Mouse (Mus musculus): Measurements from ENCODE around the gene Zfp219. TPM values are rescaled to one million over a fixed set of nuclear protein-coding genes. Genes with fewer than 3 reads are reported as not detected.

Gene Zfp219
- polyA plus RNA-seq, 1 experiment, result 13.6 TPM

- peaks cover 20% of the 10 kb centered on the region for H3K36me3 ChIP-seq (ENCODE audit: control insufficient read depth, insufficient read depth)
- H3K27me3 ChIP-seq (ENCODE audit: control insufficient read depth, insufficient read depth, insufficient read length), result no peaks in the 10 kb centered on the region
- no peak overlapping the region for H3K4me3 ChIP-seq
- H3K79me2 ChIP-seq (ENCODE audit: control insufficient read depth, insufficient read depth), result no peaks in the 10 kb centered on the region
- TF ChIP-seq POLR2A (IDR thresholded peaks at IDR 0.05; ENCODE audit: insufficient read length, low read depth) (no peak), TCF3 (IDR thresholded peaks at IDR 0.05; ENCODE audit: insufficient read length, low read depth) (no peak), MYOG (IDR thresholded peaks at IDR 0.05; ENCODE audit: control insufficient read depth in 1 of 3, insufficient read depth in 1 of 3, insufficient read length in 2 of 3, low read depth in 2 of 3) (no peak), USF1 (IDR thresholded peaks at IDR 0.05; ENCODE audit: low read depth) (no peak), MAX (IDR thresholded peaks at IDR 0.05; ENCODE audit: low read depth) (no peak), POLR2AphosphoS2 (IDR thresholded peaks at IDR 0.05; ENCODE audit: insufficient read length, low read depth) (no peak), REST (IDR thresholded peaks at IDR 0.05; ENCODE audit: insufficient read depth, insufficient read length) (no peak), E2F4 (IDR thresholded peaks at IDR 0.05; ENCODE audit: insufficient read depth) (no peak)
- H3K4me2 ChIP-seq (ENCODE audit: low read depth), result no peak overlapping the region
- no peak overlapping the region for H3ac ChIP-seq (ENCODE audit: control insufficient read depth, insufficient read length)
Observed at GRCm38 (mm10) chr14:52006241-52006640, 14.3 kb downstream of the Zfp219 start.

GRCm38 (mm10) chr14:52005616-52006015, 14.9 kb downstream of the Zfp219 start:
- H3K4me3 ChIP-seq, result no peak overlapping the region
- TF ChIP-seq CEBPB (IDR thresholded peaks at IDR 0.05; ENCODE audit: insufficient read depth, poor library complexity, severe bottlenecking), result no peak
- TF ChIP-seq TCF12 (IDR thresholded peaks at IDR 0.05; ENCODE audit: insufficient read depth, poor library complexity, severe bottlenecking), result no peak
- no peak for TF ChIP-seq USF1 (IDR thresholded peaks at IDR 0.05; ENCODE audit: low read depth)
- no peak for TF ChIP-seq E2F4 (IDR thresholded peaks at IDR 0.05; ENCODE audit: insufficient read depth)
- TF ChIP-seq POLR2A (IDR thresholded peaks at IDR 0.05; ENCODE audit: insufficient read length, low read depth), result no peak
- TF ChIP-seq SRF (IDR thresholded peaks at IDR 0.05; ENCODE audit: control insufficient read depth, insufficient read length, low read depth), result no peak
- TF ChIP-seq MYOG (IDR thresholded peaks at IDR 0.05; ENCODE audit: control insufficient read depth in 1 of 3, insufficient read depth in 1 of 3, insufficient read length in 2 of 3, low read depth in 2 of 3), result no peak
- no peak for TF ChIP-seq POLR2AphosphoS2 (IDR thresholded peaks at IDR 0.05; ENCODE audit: insufficient read length, low read depth)
- TF ChIP-seq MYOD1 (IDR thresholded peaks at IDR 0.05; ENCODE audit: control insufficient read depth in 1 of 3, insufficient read length in 2 of 3, low read depth in 2 of 3), result no peak
- TF ChIP-seq REST (IDR thresholded peaks at IDR 0.05; ENCODE audit: insufficient read depth, insufficient read length), result no peak
- no peak for TF ChIP-seq TCF3 (IDR thresholded peaks at IDR 0.05; ENCODE audit: insufficient read length, low read depth)
- TF ChIP-seq MAX (IDR thresholded peaks at IDR 0.05; ENCODE audit: low read depth), result no peak
- peaks cover 20% of the 10 kb centered on the region for H3K36me3 ChIP-seq (ENCODE audit: control insufficient read depth, insufficient read depth)
- no peaks in the 10 kb centered on the region for H3K79me2 ChIP-seq (ENCODE audit: control insufficient read depth, insufficient read depth)
- no peaks in the 10 kb centered on the region for H3K27me3 ChIP-seq (ENCODE audit: control insufficient read depth, insufficient read depth, insufficient read length)
- no peak overlapping the region for H3K4me2 ChIP-seq (ENCODE audit: low read depth)
- no peak overlapping the region for H3ac ChIP-seq (ENCODE audit: control insufficient read depth, insufficient read length)

- no peak overlapping the region for H3K4me2 ChIP-seq (ENCODE audit: low read depth)
- H3K27me3 ChIP-seq (ENCODE audit: control insufficient read depth, insufficient read depth, insufficient read length), result no peaks in the 10 kb centered on the region
- no peaks in the 10 kb centered on the region for H3K79me2 ChIP-seq (ENCODE audit: control insufficient read depth, insufficient read depth)
- no peak overlapping the region for H3K4me3 ChIP-seq
- peaks cover 20% of the 10 kb centered on the region for H3K36me3 ChIP-seq (ENCODE audit: control insufficient read depth, insufficient read depth)
- TF ChIP-seq POLR2A (IDR thresholded peaks at IDR 0.05; ENCODE audit: insufficient read length, low read depth) (no peak), TCF3 (IDR thresholded peaks at IDR 0.05; ENCODE audit: insufficient read length, low read depth) (no peak), CEBPB (IDR thresholded peaks at IDR 0.05; ENCODE audit: insufficient read depth, poor library complexity, severe bottlenecking) (no peak), MYOD1 (IDR thresholded peaks at IDR 0.05; ENCODE audit: control insufficient read depth in 1 of 3, insufficient read length in 2 of 3, low read depth in 2 of 3) (no peak), E2F4 (IDR thresholded peaks at IDR 0.05; ENCODE audit: insufficient read depth) (no peak), USF1 (IDR thresholded peaks at IDR 0.05; ENCODE audit: low read depth) (no peak), TCF12 (IDR thresholded peaks at IDR 0.05; ENCODE audit: insufficient read depth, poor library complexity, severe bottlenecking) (no peak), REST (IDR thresholded peaks at IDR 0.05; ENCODE audit: insufficient read depth, insufficient read length) (no peak), POLR2AphosphoS2 (IDR thresholded peaks at IDR 0.05; ENCODE audit: insufficient read length, low read depth) (no peak), MAX (IDR thresholded peaks at IDR 0.05; ENCODE audit: low read depth) (no peak), MYOG (IDR thresholded peaks at IDR 0.05; ENCODE audit: control insufficient read depth in 1 of 3, insufficient read depth in 1 of 3, insufficient read length in 2 of 3, low read depth in 2 of 3) (no peak), SRF (IDR thresholded peaks at IDR 0.05; ENCODE audit: control insufficient read depth, insufficient read length, low read depth) (no peak)
- H3ac ChIP-seq (ENCODE audit: control insufficient read depth, insufficient read length), result no peak overlapping the region
Observed at GRCm38 (mm10) chr14:52005141-52005540, 15.4 kb downstream of the Zfp219 start.

- H3ac ChIP-seq (ENCODE audit: control insufficient read depth, insufficient read length), result no peak overlapping the region
- H3K4me3 ChIP-seq, result no peak overlapping the region
- peaks cover 21% of the 10 kb centered on the region for H3K36me3 ChIP-seq (ENCODE audit: control insufficient read depth, insufficient read depth)
- H3K27me3 ChIP-seq (ENCODE audit: control insufficient read depth, insufficient read depth, insufficient read length), result no peaks in the 10 kb centered on the region
- H3K79me2 ChIP-seq (ENCODE audit: control insufficient read depth, insufficient read depth), result no peaks in the 10 kb centered on the region
- no peak for TF ChIP-seq MYOG (IDR thresholded peaks at IDR 0.05; ENCODE audit: control insufficient read depth in 1 of 3, insufficient read depth in 1 of 3, insufficient read length in 2 of 3, low read depth in 2 of 3)
- no peak for TF ChIP-seq SRF (IDR thresholded peaks at IDR 0.05; ENCODE audit: control insufficient read depth, insufficient read length, low read depth)
- no peak for TF ChIP-seq TCF12 (IDR thresholded peaks at IDR 0.05; ENCODE audit: insufficient read depth, poor library complexity, severe bottlenecking)
- TF ChIP-seq POLR2A (IDR thresholded peaks at IDR 0.05; ENCODE audit: insufficient read length, low read depth), result no peak
- TF ChIP-seq REST (IDR thresholded peaks at IDR 0.05; ENCODE audit: insufficient read depth, insufficient read length), result no peak
- no peak for TF ChIP-seq E2F4 (IDR thresholded peaks at IDR 0.05; ENCODE audit: insufficient read depth)
- TF ChIP-seq CEBPB (IDR thresholded peaks at IDR 0.05; ENCODE audit: insufficient read depth, poor library complexity, severe bottlenecking), result no peak
- no peak for TF ChIP-seq USF1 (IDR thresholded peaks at IDR 0.05; ENCODE audit: low read depth)
- no peak for TF ChIP-seq MYOD1 (IDR thresholded peaks at IDR 0.05; ENCODE audit: control insufficient read depth in 1 of 3, insufficient read length in 2 of 3, low read depth in 2 of 3)
- no peak for TF ChIP-seq TCF3 (IDR thresholded peaks at IDR 0.05; ENCODE audit: insufficient read length, low read depth)
- no peak for TF ChIP-seq MAX (IDR thresholded peaks at IDR 0.05; ENCODE audit: low read depth)
- TF ChIP-seq POLR2AphosphoS2 (IDR thresholded peaks at IDR 0.05; ENCODE audit: insufficient read length, low read depth), result no peak
- H3K4me2 ChIP-seq (ENCODE audit: low read depth), result no peak overlapping the region
Observed at GRCm38 (mm10) chr14:52003981-52004495, 16.5 kb downstream of the Zfp219 start.
